Mouse (Mus musculus): ENCODE data around the gene 5031439G07Rik. TPM values are rescaled to one million over a fixed set of nuclear protein-coding genes. Genes with fewer than 3 reads are reported as not detected.

The 5031439G07Rik gene
- polyA plus RNA-seq, 1 experiment from 2014 or later, result 18.7 TPM

DNA sequence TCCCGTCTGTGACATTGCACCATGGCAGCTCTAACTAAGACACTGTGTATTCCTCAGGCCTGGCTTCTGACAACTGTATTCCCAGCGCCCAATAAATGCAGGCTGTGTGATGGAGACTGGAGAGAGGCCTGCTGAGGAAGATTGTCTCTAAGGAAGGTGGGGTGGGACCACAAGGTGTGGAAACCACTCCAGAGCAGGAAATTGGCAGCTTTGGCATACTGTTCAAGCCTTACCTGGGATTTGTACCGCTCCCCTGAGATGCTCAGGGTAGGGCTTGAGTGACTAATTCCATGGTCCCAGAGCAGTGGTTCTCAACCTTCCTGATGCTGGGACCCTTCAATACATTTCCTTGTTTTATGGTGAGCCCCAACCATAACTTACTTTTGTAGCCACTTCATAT, 747 bp upstream of the 5031439G07Rik start:
- WGBS, result 76% methylated on average over 3 of the region's 3 CpGs
- no peak for ATAC-seq (ENCODE audit: low FRiP score)
- no peaks in the 10 kb centered on the region for H3K9me3 ChIP-seq (replicated peaks)
- H3K4me1 ChIP-seq, result peaks cover 21% of the 10 kb centered on the region
- H3K36me3 ChIP-seq, result no peaks in the 10 kb centered on the region; the same call in 1 of the 2 replicates
- no peak overlapping the region for H3K27ac ChIP-seq
- H3K4me3 ChIP-seq, result no peak overlapping the region
- H3K27me3 ChIP-seq, result 0 out of 2 replicates have a peak, but pooled peaks cover 2% of the 10 kb centered on the region
- no peak overlapping the region for H3K9ac ChIP-seq
- H3K4me2 ChIP-seq (replicated peaks), result no peak overlapping the region

DNA sequence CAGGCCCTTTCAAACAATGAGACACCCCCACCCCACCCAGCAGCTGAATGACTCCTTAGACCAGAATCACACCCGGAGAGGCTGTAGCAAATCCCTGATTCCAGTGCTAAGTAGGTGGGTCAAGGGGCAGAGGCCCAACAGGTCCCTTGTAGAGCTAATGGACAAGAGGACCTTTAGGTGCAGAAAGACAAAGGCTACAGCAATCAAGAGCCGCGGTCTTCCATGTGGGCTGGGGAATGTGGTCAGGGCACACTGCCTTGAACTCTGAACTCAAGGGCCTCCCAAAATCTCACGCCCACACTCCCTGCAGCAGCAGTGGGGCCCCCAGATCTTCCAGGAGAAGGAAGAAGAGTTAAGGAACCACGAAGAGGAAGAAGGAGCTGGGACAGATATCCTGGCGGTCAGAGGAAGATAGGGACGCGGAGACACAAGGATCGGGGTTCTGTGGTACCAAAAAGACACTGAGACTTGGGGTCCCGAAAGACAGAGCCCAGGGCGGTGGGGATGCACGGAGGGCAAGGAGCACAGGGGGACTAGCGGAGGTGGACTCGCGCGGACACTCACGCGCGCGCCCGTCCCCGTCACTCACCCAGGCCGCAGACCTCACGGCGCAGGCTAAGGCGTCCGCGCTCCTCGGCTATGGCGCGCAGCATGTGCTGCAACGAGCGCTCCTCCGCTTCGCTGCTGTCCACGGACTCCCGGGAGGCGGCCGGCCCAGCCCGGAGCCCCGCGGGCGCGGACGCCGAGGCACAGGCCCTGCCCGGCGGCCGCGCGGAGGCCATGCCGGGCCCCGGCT, 1.1 kb downstream of the 5031439G07Rik start:
- 0 out of 2 replicates have a peak, but pooled peaks cover 2% of the 10 kb centered on the region for H3K27me3 ChIP-seq
- H3K4me1 ChIP-seq, result peaks cover 25% of the 10 kb centered on the region
- peak overlapping the region; percentile 77 for H3K27ac ChIP-seq
- H3K4me3 ChIP-seq, result peak overlapping the region; percentile 88
- peaks cover 3% of the 10 kb centered on the region; the same call in 1 of the 2 replicates for H3K36me3 ChIP-seq
- H3K4me2 ChIP-seq (replicated peaks), result peak overlapping the region; percentile 78
- peak overlapping the region; percentile 90 for H3K9ac ChIP-seq
- H3K9me3 ChIP-seq (replicated peaks), result no peaks in the 10 kb centered on the region
- peak; percentile 79 for ATAC-seq (ENCODE audit: low FRiP score)
- whole genome bisulfite sequencing, result under 1% methylated on average over 43 of the region's 53 CpGs

DNA sequence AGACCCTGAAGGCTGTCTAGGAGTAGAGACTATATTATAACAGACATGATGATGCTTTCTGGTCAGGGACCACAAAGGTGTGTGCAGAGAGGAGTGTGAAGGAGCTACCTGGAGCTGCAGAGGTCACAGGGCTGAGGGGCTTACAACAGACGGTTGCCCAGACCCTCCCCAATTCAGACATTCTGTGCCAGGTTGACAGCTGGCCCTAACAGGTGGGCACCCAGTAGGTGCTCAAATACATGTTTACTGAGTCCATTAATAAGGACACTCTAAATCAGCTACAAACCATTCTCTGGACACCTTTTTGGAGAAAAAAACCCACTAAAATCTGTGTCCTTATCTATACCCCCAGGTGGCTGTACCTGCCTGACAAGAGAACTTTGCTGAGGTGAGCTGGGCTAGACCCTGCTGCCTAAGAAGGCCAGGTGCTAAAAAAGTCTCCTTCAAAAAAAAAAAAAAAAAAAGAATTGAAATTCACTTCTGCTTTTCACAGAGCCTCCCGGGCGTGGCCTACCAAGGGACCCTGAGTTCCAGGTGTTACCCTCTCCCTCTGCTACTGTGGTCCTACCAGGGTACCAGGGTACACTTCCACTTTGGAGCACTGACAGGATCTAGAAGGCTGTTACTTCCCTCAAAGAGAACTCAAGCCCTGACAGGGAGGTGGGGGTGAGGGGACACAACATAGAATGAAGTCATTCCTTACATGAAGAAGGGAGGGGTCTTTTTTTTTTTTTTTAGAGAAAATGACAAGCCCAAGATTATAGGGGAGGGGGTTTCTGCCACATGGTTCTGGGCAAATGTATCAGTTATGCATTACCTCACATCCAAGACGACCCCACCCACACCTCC, 2.0 kb downstream of the 5031439G07Rik start:
- H3K36me3 ChIP-seq, result peaks cover 3% of the 10 kb centered on the region; the same call in 1 of the 2 replicates
- no peak for ATAC-seq (ENCODE audit: low FRiP score)
- H3K4me2 ChIP-seq (replicated peaks), result peak overlapping the region; percentile 78
- peak overlapping the region; percentile 90 for H3K9ac ChIP-seq
- no peak overlapping the region for H3K27ac ChIP-seq
- H3K9me3 ChIP-seq (replicated peaks), result no peaks in the 10 kb centered on the region
- 72% methylated on average over 4 of the region's 4 CpGs for WGBS
- H3K4me1 ChIP-seq, result peaks cover 25% of the 10 kb centered on the region
- peak overlapping the region; percentile 88 for H3K4me3 ChIP-seq
- 0 out of 2 replicates have a peak, but pooled peaks cover 2% of the 10 kb centered on the region for H3K27me3 ChIP-seq

DNA sequence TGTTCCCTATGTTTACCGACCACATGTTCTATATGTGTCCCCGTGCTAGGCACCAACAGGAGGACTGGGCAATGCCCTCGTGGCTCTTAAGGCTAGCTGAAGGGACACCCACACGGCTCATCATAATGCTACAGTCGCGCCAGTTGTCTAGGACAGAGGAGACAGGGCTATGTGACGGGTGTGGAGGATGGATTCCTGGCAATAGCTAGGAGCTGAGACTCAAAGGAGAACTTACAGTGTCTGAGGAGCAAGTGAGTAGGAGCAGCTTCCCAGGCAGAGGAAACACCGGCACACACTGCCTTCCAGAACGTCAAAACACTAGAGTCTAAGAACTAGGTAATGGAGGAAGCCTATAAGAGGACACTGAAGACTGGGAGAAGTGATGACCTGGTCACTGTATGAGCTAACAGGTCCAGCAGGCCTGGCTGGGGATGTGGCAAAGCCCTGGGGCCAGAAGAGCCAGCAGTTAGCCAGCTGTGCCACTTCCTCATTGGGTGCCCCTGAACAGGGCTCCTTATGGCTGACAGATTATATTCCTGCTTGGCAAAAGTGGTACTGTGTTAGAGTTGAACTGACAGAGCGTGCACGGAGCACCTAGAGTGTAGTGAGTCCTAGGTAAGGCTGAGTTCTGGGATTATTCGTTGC, 2.7 kb downstream of the 5031439G07Rik start:
- WGBS, result 89% methylated on average over 12 of the region's 12 CpGs

DNA sequence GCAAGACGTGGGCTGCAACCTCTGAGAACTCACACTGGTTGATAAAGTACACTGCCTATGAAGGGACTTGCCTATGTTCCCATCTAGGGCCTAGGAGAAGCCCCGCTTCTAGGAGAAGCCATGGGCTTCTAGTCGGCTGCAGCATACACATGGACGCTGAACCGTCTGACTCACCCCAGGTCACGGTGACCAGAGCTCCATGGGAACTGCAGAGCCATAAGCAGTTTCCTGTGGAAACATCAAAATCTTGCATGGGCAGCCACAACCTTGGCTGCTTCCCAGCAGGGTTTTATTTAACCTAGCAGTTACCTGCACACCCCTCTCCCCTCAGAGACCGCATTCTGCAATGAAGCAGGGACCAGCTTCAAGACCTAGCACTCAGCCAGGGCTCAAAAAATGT, 4.6 kb downstream of the 5031439G07Rik start:
- no peaks in the 10 kb centered on the region for H3K27me3 ChIP-seq
- no peaks in the 10 kb centered on the region for H3K9me3 ChIP-seq (replicated peaks)
- peaks cover 27% of the 10 kb centered on the region for H3K4me1 ChIP-seq
- ATAC-seq (ENCODE audit: low FRiP score), result no peak
- H3K4me3 ChIP-seq, result no peak overlapping the region
- no peak overlapping the region for H3K4me2 ChIP-seq (replicated peaks)
- peaks cover 3% of the 10 kb centered on the region; the same call in 1 of the 2 replicates for H3K36me3 ChIP-seq
- H3K27ac ChIP-seq, result no peak overlapping the region
- WGBS, result 85% methylated on average over 7 of the region's 7 CpGs
- H3K9ac ChIP-seq, result no peak overlapping the region

More for the DNA sequence above, 2.7 kb downstream of the 5031439G07Rik start:
- H3K4me3 ChIP-seq, result no peak overlapping the region
- H3K9ac ChIP-seq, result no peak overlapping the region; the same call in 1 of the 2 replicates
- ATAC-seq (ENCODE audit: low FRiP score), result no peak
- 0 out of 2 replicates have a peak, but pooled peaks cover 2% of the 10 kb centered on the region for H3K27me3 ChIP-seq
- H3K9me3 ChIP-seq (replicated peaks), result no peaks in the 10 kb centered on the region
- H3K4me2 ChIP-seq (replicated peaks), result peak overlapping the region; percentile 78
- peaks cover 25% of the 10 kb centered on the region for H3K4me1 ChIP-seq
- no peak overlapping the region; the same call in 1 of the 2 replicates for H3K27ac ChIP-seq
- H3K36me3 ChIP-seq, result peaks cover 3% of the 10 kb centered on the region; the same call in 1 of the 2 replicates

DNA sequence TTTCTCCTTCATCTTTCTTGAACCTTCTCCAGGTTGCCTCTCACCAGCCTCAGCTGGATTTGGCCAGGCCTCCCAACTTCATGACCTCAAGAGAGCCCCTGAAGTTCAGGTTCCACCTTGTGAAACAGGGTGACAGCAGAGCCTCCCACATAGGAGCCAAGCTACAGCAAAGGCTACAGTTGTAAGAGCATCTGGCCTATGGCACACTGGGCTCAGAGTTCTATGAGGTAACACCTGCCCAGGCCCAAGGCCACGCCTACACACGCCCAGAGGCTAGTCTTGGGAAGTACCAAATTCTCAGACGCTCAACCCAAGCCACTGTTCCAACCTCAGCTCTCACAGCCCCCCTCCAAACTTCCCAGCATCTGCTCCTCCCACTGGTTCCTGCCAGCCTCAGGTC, 5.5 kb downstream of the 5031439G07Rik start:
- Histone ChIP-seq H3K4me3 (no peak overlapping the region), H3K9ac (no peak overlapping the region), H3K4me2 (replicated peaks) (no peak overlapping the region), H3K4me1 (peaks cover 24% of the 10 kb centered on the region), H3K27me3 (no peaks in the 10 kb centered on the region), H3K9me3 (replicated peaks) (no peaks in the 10 kb centered on the region), H3K27ac (no peak overlapping the region), H3K36me3 (peaks cover 3% of the 10 kb centered on the region; the same call in 1 of the 2 replicates)
- ATAC-seq (ENCODE audit: low FRiP score), result no peak
- 85% methylated on average over 3 of the region's 3 CpGs for WGBS

DNA sequence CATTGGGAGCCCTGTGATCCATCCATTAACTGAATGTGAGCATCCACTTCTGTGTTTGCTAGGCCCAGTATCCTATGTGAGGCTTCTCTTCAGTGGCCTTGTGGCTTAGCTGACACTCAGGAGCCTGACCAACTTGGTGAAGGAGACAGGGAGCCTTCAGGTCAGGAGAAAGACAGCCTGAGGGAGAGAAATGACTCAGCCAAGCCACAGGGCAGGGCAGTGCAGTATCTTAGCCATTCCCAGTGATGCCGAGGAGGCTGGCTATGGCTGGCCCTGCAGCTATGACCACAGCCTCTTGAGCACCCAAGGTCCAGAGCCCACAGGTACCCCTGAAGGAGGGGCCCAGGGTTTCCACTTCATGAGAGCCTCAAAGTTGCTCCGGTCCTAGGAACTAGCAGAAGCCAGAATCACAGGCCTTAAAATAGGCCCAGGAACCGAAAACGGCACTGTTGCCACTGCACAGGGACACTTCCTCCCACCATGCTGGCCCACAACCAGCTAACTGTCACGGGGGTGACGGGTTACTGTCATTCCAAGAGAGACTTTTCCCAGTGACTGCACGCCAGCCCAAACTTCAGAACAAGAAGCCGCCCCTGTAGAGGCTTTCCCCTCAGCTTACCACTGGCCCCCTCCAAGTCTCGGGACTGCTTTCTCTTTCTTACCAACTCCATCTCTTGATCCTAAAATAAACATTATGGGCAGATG, 6.6 kb downstream of the 5031439G07Rik start:
- Histone ChIP-seq H3K27me3 (no peaks in the 10 kb centered on the region), H3K9ac (no peak overlapping the region), H3K4me3 (no peak overlapping the region), H3K4me1 (peaks cover 25% of the 10 kb centered on the region), H3K4me2 (replicated peaks) (no peak overlapping the region), H3K36me3 (peaks cover 3% of the 10 kb centered on the region; the same call in 1 of the 2 replicates), H3K9me3 (replicated peaks) (no peaks in the 10 kb centered on the region), H3K27ac (no peak overlapping the region)
- no peak for ATAC-seq (ENCODE audit: low FRiP score)
- WGBS, result 89% methylated on average over 9 of the region's 9 CpGs

DNA sequence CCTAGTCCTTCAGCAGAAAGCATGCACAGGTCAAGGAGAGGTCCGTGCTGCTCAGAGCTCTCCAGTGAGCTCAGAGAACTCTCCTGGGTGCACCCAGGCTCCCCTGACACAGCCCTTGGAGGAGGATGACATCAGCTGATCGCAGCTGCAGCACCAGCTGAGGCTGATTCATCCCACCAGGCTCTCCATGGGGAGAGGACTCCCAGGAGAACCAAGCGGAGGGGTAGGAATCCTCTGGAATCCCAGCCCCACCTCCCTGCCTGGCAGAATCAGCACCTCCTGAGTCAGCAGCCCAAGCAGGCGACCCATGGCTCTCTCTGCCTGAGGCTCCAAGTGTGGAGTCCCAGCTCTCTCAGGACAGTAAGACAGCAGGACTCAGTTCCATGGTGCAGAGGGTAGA, 12.6 kb downstream of the 5031439G07Rik start:
- H3K4me1 ChIP-seq, result peaks cover 45% of the 10 kb centered on the region
- H3K27ac ChIP-seq, result no peak overlapping the region
- H3K4me2 ChIP-seq (replicated peaks), result no peak overlapping the region
- no peaks in the 10 kb centered on the region for H3K27me3 ChIP-seq
- H3K9ac ChIP-seq, result no peak overlapping the region
- WGBS, result 27% methylated on average over 4 of the region's 4 CpGs
- H3K4me3 ChIP-seq, result no peak overlapping the region
- no peaks in the 10 kb centered on the region for H3K9me3 ChIP-seq (replicated peaks)
- no peaks in the 10 kb centered on the region for H3K36me3 ChIP-seq
- ATAC-seq (ENCODE audit: low FRiP score), result no peak

DNA sequence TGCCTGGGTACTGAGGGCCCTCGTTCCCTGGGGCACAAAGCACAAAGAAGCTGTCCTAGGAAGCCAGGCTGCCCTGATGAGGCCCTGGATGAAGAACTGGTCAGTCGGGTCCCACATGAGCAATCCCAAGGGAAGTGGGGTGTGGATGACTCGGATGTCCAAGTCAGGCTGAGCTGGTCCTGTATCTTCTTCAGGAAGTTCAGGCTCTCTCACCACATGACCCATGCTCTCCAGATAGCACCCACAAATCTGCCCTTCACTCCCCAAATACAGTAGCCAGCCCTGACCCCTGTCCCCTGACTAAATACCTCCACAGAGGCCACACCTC, 14.8 kb downstream of the 5031439G07Rik start:
- Histone ChIP-seq H3K27me3 (no peaks in the 10 kb centered on the region), H3K9ac (no peak overlapping the region), H3K27ac (peak overlapping the region; percentile 23; the same call in 1 of the 2 replicates), H3K4me1 (peaks cover 43% of the 10 kb centered on the region), H3K9me3 (replicated peaks) (no peaks in the 10 kb centered on the region), H3K4me2 (replicated peaks) (no peak overlapping the region), H3K36me3 (0 out of 2 replicates have a peak, but pooled peaks cover 3% of the 10 kb centered on the region), H3K4me3 (no peak overlapping the region)
- 21% methylated on average over 3 of the region's 3 CpGs for WGBS
- no peak for ATAC-seq (ENCODE audit: low FRiP score)

DNA sequence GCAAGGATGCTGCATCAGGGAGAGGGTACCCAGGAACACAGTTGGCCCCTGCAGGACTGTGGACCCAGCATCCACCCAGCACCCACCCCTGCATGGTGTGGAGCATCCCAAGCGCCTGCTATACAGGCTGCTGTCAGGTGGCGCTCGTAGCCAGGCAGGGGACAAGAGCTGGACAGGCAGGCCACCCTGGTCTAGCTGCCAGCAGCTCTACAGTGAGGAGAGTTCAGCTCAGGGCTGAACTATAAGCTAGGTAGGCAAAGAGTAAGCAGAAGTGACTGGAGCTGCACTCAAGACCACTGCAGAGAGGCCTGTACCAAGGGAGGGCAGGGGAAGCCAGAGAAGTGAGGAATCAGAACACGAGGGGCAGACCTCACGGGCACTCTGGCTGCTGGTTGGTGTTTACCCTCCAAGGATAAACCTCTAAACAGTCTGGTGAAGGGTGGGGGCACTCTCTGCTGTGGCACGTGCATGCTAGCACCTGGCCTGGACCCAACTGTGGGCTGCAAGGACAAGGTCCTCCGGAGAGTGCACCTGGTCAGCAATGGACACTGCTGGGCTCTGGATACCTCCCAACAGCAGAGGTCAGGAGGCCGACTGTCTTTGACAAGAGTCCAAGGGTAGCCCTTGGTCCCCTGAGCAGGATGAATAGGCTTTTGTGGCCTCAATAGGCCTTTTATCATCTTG, 15.3 kb downstream of the 5031439G07Rik start:
- H3K4me3 ChIP-seq, result no peak overlapping the region
- peak overlapping the region; percentile 23; the same call in 1 of the 2 replicates for H3K27ac ChIP-seq
- 0 out of 2 replicates have a peak, but pooled peaks cover 3% of the 10 kb centered on the region for H3K36me3 ChIP-seq
- peaks cover 43% of the 10 kb centered on the region for H3K4me1 ChIP-seq
- H3K9me3 ChIP-seq (replicated peaks), result no peaks in the 10 kb centered on the region
- 55% methylated on average over 8 of the region's 8 CpGs for WGBS
- no peak for ATAC-seq (ENCODE audit: low FRiP score)
- no peak overlapping the region for H3K9ac ChIP-seq
- no peaks in the 10 kb centered on the region for H3K27me3 ChIP-seq
- H3K4me2 ChIP-seq (replicated peaks), result no peak overlapping the region

DNA sequence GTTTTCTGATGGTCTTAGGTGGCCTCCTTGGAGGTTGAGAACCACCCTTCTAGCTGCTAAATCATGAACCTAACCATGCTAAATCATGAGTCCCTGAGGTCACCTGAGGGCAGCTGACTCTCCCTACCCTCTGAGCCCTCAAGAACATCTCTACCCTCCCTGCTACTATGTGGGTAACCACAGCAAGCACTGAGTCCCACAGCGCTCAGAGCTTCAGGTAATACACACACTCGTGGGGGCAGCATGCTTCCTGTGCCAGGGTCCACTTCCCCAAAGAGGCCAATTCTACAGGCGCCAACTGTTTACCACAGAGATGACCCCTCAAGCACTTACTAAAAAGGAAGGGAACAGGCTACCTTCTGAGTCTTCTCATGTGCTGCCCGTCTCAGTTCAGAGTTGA, 19.8 kb downstream of the 5031439G07Rik start:
- no peak for ATAC-seq (ENCODE audit: low FRiP score)
- no peaks in the 10 kb centered on the region for H3K27me3 ChIP-seq
- H3K27ac ChIP-seq, result no peak overlapping the region
- peaks cover 6% of the 10 kb centered on the region for H3K4me1 ChIP-seq
- WGBS, result 92% methylated on average over 4 of the region's 4 CpGs
- H3K36me3 ChIP-seq, result 0 out of 2 replicates have a peak, but pooled peaks cover 7% of the 10 kb centered on the region
- no peak overlapping the region for H3K4me3 ChIP-seq
- no peaks in the 10 kb centered on the region for H3K9me3 ChIP-seq (replicated peaks)
- H3K9ac ChIP-seq, result no peak overlapping the region
- no peak overlapping the region for H3K4me2 ChIP-seq (replicated peaks)
